Mouse (Mus musculus): ENCODE data around the gene Epb41l3. TPM values are rescaled to one million over a fixed set of nuclear protein-coding genes. Genes with fewer than 3 reads are reported as not detected.

Gene Epb41l3
- polyA plus RNA-seq, 2 experiments: 3.1 to 5.6 TPM

GRCm38 (mm10) chr17:69097068-69097467 lies 21.6 kb downstream of the Epb41l3 start:
- DNase-seq (ENCODE audit: low read depth in 3 of 3, low spot score in 3 of 3) (no peak), ATAC-seq (ENCODE audit: insufficient read depth) (no peak)
- Histone ChIP-seq H3K4me3 (ENCODE audit: insufficient read depth in 1 of 2, low read depth in 2 of 2, low read length in 2 of 2) (no peak overlapping the region), H3K27me3 (ENCODE audit: control insufficient read depth, insufficient read depth, low read length) (no peaks in the 10 kb centered on the region), H3K9me3 (ENCODE audit: control insufficient read depth, low read length) (no peaks in the 10 kb centered on the region), H3K27ac (no peak overlapping the region), H3K4me1 (replicated peaks; ENCODE audit: control insufficient read depth in 2 of 2, insufficient read depth in 2 of 2, low read length in 1 of 2) (no peaks in the 10 kb centered on the region), H3K36me3 (replicated peaks; ENCODE audit: control insufficient read depth, insufficient read depth, low read depth) (no peaks in the 10 kb centered on the region), H3K9ac (replicated peaks) (no peak overlapping the region), H3K4me2 (ENCODE audit: low read depth) (no peak overlapping the region)
- 57% methylated on average over 4 of the region's 4 CpGs for WGBS (ENCODE audit: insufficient replicate concordance)
- TF ChIP-seq CTCF (IDR thresholded peaks at IDR 0.05; ENCODE audit: low read depth) (no peak), EP300 (IDR thresholded peaks at IDR 0.05; ENCODE audit: low read depth) (no peak)

DNA sequence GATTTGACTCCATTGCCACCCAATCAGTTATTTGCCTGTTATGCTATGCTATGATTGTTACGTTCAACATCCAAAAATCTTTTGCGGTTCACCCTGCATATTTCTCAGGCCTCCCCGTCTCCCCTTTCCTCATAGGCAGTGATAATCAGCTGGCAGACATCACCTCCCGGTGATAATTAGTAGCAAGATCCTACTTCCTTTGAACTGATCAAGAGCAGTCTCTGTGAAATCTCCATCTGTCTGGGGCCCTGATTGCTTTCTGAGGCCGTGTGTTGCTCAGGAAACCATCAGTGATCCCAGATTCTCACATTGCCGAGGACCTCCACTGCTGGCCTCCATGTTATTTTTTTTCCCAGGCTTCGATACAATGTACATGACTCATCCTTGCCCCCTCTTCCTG lies 22.5 kb downstream of the Epb41l3 start:
- Histone ChIP-seq H3K4me1 (replicated peaks; ENCODE audit: control insufficient read depth in 2 of 2, insufficient read depth in 2 of 2, low read length in 1 of 2) (no peaks in the 10 kb centered on the region), H3K4me3 (ENCODE audit: insufficient read depth in 1 of 2, low read depth in 2 of 2, low read length in 2 of 2) (no peak overlapping the region), H3K9ac (replicated peaks) (no peak overlapping the region), H3K36me3 (replicated peaks; ENCODE audit: control insufficient read depth, insufficient read depth, low read depth) (no peaks in the 10 kb centered on the region), H3K27me3 (ENCODE audit: control insufficient read depth, insufficient read depth, low read length) (no peaks in the 10 kb centered on the region), H3K4me2 (ENCODE audit: low read depth) (no peak overlapping the region), H3K9me3 (ENCODE audit: control insufficient read depth, low read length) (no peaks in the 10 kb centered on the region), H3K27ac (no peak overlapping the region)
- WGBS (ENCODE audit: insufficient replicate concordance): 43% methylated on average over 7 of the region's 7 CpGs
- DNase-seq (ENCODE audit: low read depth in 3 of 3, low spot score in 3 of 3): no peak
- no peak for ATAC-seq (ENCODE audit: insufficient read depth)
- TF ChIP-seq CTCF (IDR thresholded peaks at IDR 0.05; ENCODE audit: low read depth): no peak
- TF ChIP-seq EP300 (IDR thresholded peaks at IDR 0.05; ENCODE audit: low read depth): no peak

- TF ChIP-seq CTCF (IDR thresholded peaks at IDR 0.05; ENCODE audit: low read depth): no peak
- no peak for TF ChIP-seq EP300 (IDR thresholded peaks at IDR 0.05; ENCODE audit: low read depth)
- no peaks in the 10 kb centered on the region for H3K4me1 ChIP-seq (replicated peaks; ENCODE audit: control insufficient read depth in 2 of 2, insufficient read depth in 2 of 2, low read length in 1 of 2)
- no peak overlapping the region for H3K27ac ChIP-seq
- no peak overlapping the region for H3K9ac ChIP-seq (replicated peaks)
- no peaks in the 10 kb centered on the region for H3K9me3 ChIP-seq (ENCODE audit: control insufficient read depth, low read length)
- DNase-seq (ENCODE audit: low read depth in 3 of 3, low spot score in 3 of 3): no peak
- H3K36me3 ChIP-seq (replicated peaks; ENCODE audit: control insufficient read depth, insufficient read depth, low read depth): no peaks in the 10 kb centered on the region
- no peak overlapping the region for H3K4me2 ChIP-seq (ENCODE audit: low read depth)
- no peak for ATAC-seq (ENCODE audit: insufficient read depth)
- 52% methylated on average over 8 of the region's 8 CpGs for WGBS (ENCODE audit: insufficient replicate concordance)
- no peaks in the 10 kb centered on the region for H3K27me3 ChIP-seq (ENCODE audit: control insufficient read depth, insufficient read depth, low read length)
- H3K4me3 ChIP-seq (ENCODE audit: insufficient read depth in 1 of 2, low read depth in 2 of 2, low read length in 2 of 2): no peak overlapping the region
Measured at GRCm38 (mm10) chr17:69103326-69103725, 27.8 kb downstream of the Epb41l3 start.

DNA sequence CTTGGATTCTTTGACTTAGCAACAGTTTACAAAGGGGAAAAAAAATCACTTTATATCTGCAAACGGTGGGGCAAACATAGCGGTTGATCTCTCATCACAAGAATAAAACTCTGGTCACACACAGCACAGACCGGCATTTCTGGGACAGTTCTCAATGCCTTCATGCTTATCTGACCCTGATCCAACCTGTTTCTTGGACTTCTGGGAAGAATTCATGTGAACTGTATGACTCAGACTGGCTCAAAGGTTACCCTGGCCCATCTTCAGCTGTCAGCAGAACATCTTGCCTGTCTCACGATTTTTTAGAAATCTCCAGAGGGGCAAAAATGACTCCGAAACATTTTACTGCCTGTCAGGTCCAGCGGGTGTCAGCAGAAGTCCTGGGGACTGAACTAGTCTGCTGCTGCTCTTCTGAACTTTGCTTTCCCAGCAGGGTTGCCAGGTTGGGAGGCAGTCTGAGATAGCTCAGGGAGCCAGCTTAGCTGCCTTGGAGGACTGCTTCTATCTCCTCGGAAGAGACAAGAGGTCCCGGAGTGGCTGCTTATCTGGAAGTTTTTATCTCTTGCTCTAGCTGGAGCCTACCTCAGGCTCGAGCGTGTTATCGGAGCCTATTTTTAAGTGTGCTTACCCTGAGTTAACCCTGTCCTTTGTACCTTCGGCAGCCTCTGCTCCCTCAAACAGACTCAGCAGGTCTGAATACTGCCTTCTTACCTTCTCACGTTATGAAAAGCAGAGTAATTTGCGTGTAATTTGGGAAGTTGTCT lies 29.7 kb downstream of the Epb41l3 start:
- no peak for TF ChIP-seq CTCF (IDR thresholded peaks at IDR 0.05; ENCODE audit: low read depth)
- TF ChIP-seq EP300 (IDR thresholded peaks at IDR 0.05; ENCODE audit: low read depth): no peak
- Histone ChIP-seq H3K27ac (no peak overlapping the region), H3K9me3 (ENCODE audit: control insufficient read depth, low read length) (no peaks in the 10 kb centered on the region), H3K27me3 (ENCODE audit: control insufficient read depth, insufficient read depth, low read length) (no peaks in the 10 kb centered on the region), H3K36me3 (replicated peaks; ENCODE audit: control insufficient read depth, insufficient read depth, low read depth) (no peaks in the 10 kb centered on the region), H3K4me2 (ENCODE audit: low read depth) (no peak overlapping the region), H3K4me3 (ENCODE audit: insufficient read depth in 1 of 2, low read depth in 2 of 2, low read length in 2 of 2) (no peak overlapping the region), H3K9ac (replicated peaks) (no peak overlapping the region), H3K4me1 (replicated peaks; ENCODE audit: control insufficient read depth in 2 of 2, insufficient read depth in 2 of 2, low read length in 1 of 2) (no peaks in the 10 kb centered on the region)
- DNase-seq (ENCODE audit: low read depth in 3 of 3, low spot score in 3 of 3) (no peak), ATAC-seq (ENCODE audit: insufficient read depth) (no peak)
- 38% methylated on average over 14 of the region's 14 CpGs for WGBS (ENCODE audit: insufficient replicate concordance)

DNA sequence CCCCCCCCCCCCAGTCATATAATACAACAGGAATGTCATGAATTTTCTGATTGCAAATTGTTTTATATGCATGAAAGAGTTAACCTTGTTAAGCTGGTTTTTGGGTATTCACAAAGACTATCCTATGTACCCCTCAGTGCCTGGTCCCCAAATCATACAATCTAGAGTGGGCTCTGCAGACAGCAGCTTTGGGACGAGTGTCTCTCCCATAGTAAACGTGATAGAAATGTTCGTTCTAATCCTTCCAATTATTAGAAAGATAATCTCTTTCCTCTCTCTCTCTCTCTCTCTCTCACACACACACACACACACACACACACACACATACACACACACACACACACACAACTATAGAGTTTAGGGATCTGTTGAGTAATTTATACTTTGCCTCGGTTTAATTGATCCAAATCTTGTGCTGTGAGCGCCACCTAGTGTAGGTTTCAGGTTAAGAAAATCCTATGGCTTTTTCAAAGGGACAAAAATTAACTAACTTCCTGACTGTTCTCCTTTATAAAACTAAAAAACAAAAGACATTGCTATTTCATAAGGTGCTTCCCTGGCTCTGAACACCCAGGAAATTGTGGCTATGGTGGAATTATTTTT lies 30.4 kb downstream of the Epb41l3 start:
- Histone ChIP-seq H3K4me1 (replicated peaks; ENCODE audit: control insufficient read depth in 2 of 2, insufficient read depth in 2 of 2, low read length in 1 of 2) (no peaks in the 10 kb centered on the region), H3K36me3 (replicated peaks; ENCODE audit: control insufficient read depth, insufficient read depth, low read depth) (no peaks in the 10 kb centered on the region), H3K27me3 (ENCODE audit: control insufficient read depth, insufficient read depth, low read length) (no peaks in the 10 kb centered on the region), H3K4me3 (ENCODE audit: insufficient read depth in 1 of 2, low read depth in 2 of 2, low read length in 2 of 2) (no peak overlapping the region), H3K4me2 (ENCODE audit: low read depth) (no peak overlapping the region), H3K9ac (replicated peaks) (no peak overlapping the region), H3K27ac (no peak overlapping the region), H3K9me3 (ENCODE audit: control insufficient read depth, low read length) (no peaks in the 10 kb centered on the region)
- ATAC-seq (ENCODE audit: insufficient read depth) (no peak), DNase-seq (ENCODE audit: low read depth in 3 of 3, low spot score in 3 of 3) (no peak)
- TF ChIP-seq EP300 (IDR thresholded peaks at IDR 0.05; ENCODE audit: low read depth) (no peak), CTCF (IDR thresholded peaks at IDR 0.05; ENCODE audit: low read depth) (peak; percentile 39; the same call in 1 of the 2 replicates)
- WGBS (ENCODE audit: insufficient replicate concordance): 22% methylated on average over 5 of the region's 5 CpGs
